Mouse (Mus musculus): Measurements from ENCODE around the gene Ssu72.
"Not testable (repeated sequence)": the region's sequence is repeated elsewhere in the genome, so short reads cannot be mapped to it uniquely, and the experiment has no call there.

Gene Ssu72

DNA sequence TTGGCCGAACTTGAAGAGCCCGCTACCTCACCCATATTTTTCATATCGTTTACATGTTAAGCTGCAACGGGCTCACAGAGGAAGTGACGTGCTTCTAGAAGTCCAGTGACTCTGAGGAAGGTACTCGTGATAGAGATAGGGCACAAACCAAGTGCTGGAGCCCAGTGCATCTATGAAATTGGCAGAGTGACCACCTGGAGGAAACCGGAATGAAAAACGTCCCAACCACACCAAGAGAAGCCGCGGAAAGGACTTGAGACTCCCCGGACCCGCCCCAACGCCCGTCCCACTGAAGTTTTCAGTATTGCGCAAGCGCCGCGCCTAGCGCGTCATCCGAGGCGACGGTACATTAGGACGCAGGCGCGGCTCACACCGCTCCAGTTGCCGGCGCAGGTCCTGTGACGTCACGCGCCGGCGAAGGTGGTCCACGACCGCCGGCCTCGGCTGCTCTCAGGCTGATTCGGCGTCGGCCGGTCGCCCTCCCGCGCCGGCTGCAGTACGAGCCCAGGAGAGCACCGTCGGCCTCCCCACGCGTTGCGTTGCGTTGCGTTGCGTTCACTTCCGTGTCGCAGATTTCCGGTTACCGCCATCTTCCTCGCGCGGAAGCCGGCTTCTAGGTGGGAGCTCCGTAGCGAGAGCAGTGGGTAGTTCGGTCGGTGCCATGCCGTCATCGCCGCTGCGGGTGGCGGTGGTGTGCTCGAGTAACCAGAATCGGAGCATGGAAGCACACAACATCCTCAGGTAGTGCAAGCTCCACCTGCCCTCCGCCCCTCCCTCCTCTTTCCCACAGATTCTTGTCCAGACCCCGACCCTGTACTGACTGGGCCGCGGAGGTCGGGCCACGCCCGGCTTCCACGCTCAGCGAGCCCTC lies at the start of gene Ssu72:
Gene Ssu72, plus strand, starts transcription at position 80 of the 871 bp plus-strand sequence.
- peak; percentile 95 for DNase-seq

- DNase-seq = no peak
These were observed 48.3 kb upstream of the Ssu72 start for GRCm38 (mm10) chr4:155656214-155656751.

GRCm38 (mm10) chr4:155658961-155659360 lies 45.6 kb upstream of the Ssu72 start:
- DNase-seq = no peak

- peak; percentile 18 for DNase-seq
These were observed 44.0 kb upstream of the Ssu72 start for GRCm38 (mm10) chr4:155660641-155661040.

DNA sequence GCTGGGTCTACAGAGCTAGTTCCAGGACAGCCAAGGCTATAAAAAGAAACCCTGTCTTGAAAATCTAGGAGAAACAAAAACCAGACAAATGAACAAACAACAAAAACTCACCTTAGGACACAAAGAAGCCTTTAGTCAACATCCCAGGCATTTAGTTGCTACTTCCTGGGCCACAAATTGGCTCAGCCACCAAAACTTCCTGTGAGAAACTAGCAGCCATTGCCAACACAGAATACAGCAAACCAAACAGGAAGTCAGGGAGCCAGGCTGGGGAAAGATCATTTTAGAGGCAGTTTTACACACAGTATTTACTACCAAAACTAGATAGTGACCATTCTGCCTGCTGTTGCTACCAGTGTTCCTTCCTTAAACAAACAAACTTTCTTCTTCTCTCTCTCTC lies 37.7 kb upstream of the Ssu72 start:
- no peak for DNase-seq

- DNase-seq = peak; percentile 97
These were observed 35.7 kb upstream of the Ssu72 start, which contains the start of gene Mib2 for GRCm38 (mm10) chr4:155668689-155669597. Mib2 (minus strand) TSS chr4:155669198.

GRCm38 (mm10) chr4:155669598-155670075 lies 35.0 kb upstream of the Ssu72 start:
- DNase-seq = no peak

DNA sequence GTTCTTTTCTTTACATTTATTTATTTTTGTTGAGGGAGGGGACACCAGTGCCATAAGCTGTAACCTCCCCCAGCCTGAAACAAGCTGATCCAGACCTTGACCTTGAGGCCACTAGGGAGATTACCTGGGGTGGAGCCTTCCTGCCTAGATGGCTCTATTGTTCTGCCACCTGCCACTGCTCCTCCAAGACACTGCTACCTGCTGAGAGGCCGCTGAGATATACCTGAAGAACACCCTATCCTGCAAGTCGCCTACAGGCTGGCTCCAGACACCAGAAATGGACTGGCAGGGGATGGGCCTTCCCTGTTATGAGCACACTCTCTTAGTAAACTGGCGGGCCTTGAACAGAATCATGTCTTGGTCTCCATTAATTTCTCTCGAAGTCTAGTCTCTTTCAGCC lies 34.4 kb upstream of the Ssu72 start:
- DNase-seq = not testable (repeated sequence)

GRCm38 (mm10) chr4:155672082-155672481 lies 32.5 kb upstream of the Ssu72 start:
- DNase-seq = no peak

- no peak for DNase-seq
These were observed 28.6 kb upstream of the Ssu72 start for GRCm38 (mm10) chr4:155675991-155676390.

DNA sequence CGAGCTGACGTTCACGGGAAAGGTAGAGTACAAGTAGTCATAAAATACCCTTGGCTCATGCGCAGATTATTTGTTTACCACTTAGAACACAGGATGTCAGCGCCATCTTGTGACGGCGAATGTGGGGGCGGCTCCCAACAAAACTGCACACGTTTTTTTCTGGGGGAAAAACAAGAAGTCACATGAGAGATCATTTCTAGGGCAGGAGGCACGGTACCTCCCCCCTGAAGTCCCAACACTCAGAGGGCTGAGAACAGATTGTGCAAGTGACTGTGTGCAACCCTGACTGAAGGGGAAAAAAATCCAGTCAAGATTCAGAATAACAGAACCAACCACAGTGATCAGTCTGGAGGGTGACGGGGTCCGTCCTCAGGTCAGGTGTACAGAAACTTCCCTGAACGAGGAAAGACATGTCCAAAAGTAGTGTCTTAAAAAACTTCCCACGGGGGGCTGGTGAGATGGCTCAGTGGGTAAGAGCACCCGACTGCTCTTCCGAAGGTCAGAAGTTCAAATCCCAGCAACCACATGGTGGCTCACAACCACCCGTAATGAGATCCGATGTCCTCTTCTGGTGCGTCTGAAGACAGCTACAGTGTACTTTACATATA lies 20.8 kb upstream of the Ssu72 start:
- not testable (repeated sequence) for DNase-seq

GRCm38 (mm10) chr4:155687764-155688163 lies 16.8 kb upstream of the Ssu72 start:
- not testable (repeated sequence) for DNase-seq

DNA sequence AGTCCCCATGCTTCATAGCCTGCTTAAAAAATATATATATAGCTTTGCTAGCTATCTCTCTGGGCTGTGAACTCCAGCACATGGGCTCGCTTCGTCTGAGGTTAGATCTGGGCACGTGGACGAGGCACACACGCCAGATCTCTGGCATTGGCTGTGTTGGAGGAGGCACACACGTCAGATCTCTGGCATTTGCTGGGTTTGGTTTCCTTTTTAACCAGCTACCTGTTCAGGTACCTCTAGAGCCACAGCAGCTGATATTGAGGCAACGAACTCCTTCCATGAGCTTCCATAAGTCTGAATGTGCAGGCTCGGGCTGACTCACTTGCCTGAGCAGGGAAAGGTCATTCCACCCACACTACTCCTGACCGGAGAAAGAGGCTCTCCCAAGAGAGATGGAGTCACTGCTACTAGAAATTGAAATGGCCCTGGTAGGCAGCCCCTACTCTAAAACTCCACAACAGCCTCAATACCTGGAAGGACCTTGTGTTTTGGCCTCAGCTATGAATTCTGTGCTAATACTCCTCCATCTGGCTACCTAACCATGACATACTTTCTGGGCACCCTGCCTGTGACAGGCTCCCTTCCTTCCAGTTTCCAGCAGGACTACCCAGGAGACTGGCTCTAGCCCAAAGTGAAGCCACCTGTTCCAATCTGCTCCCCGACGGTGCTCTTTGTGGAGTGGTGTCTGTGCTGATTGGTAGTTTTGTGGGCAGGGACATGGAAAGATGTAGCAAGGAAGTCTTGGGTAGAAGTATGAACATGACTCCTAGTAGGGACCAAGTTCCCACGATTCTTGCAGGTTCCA lies 13.8 kb upstream of the Ssu72 start:
- DNase-seq = no peak

GRCm38 (mm10) chr4:155692421-155692820 lies 12.2 kb upstream of the Ssu72 start:
- no peak for DNase-seq

GRCm38 (mm10) chr4:155694111-155694481 lies 10.5 kb upstream of the Ssu72 start, which contains the start of gene Fndc10:
Fndc10 (plus strand) TSS chr4:155694342.
- DNase-seq = peak; percentile 77

DNA sequence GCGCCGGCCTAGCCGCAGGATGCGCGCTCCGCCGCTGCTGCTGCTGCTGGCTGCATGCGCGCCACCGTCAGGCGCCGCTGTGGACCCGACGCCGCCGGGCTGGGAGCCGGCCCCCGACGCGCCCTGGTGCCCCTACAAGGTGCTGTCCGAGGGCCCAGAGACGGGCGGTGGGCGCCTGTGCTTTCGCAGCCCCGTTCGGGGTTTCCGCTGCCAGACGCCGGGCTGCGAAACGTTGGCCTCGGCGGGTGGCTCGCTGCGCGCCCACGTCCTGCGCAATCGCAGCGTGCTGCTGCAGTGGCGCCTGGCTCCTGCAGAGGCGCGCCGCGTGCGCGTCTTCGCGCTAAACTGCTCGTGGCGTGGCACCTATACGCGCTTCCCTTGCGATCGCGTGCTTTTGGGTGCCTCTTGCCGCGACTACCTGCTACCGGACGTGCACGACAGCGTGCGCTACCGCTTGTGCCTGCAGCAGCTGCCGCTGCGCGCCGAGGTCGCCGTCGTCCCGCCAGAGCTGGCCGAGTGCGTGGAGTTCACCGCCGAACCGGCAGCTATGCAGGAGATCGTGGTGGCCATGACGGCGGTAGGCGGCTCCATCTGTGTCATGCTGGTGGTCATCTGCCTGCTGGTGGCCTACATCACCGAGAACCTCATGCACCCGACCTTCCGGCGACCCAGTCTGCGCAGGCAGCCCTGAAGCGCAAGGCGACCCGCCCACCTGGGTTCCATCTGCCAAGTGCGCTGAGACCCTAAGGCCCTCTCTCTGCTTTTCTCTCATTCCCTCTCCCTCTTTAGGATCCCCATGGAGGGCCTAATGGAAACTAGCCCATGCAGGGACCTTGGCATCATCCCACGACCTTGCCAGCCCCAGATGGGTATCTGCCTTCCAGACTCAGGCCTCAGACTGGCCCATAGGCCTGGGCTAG lies 9.9 kb upstream of the Ssu72 start:
- peak; percentile 77 for DNase-seq

- no peak for DNase-seq
These were observed 9.0 kb upstream of the Ssu72 start for GRCm38 (mm10) chr4:155695531-155696062.

DNA sequence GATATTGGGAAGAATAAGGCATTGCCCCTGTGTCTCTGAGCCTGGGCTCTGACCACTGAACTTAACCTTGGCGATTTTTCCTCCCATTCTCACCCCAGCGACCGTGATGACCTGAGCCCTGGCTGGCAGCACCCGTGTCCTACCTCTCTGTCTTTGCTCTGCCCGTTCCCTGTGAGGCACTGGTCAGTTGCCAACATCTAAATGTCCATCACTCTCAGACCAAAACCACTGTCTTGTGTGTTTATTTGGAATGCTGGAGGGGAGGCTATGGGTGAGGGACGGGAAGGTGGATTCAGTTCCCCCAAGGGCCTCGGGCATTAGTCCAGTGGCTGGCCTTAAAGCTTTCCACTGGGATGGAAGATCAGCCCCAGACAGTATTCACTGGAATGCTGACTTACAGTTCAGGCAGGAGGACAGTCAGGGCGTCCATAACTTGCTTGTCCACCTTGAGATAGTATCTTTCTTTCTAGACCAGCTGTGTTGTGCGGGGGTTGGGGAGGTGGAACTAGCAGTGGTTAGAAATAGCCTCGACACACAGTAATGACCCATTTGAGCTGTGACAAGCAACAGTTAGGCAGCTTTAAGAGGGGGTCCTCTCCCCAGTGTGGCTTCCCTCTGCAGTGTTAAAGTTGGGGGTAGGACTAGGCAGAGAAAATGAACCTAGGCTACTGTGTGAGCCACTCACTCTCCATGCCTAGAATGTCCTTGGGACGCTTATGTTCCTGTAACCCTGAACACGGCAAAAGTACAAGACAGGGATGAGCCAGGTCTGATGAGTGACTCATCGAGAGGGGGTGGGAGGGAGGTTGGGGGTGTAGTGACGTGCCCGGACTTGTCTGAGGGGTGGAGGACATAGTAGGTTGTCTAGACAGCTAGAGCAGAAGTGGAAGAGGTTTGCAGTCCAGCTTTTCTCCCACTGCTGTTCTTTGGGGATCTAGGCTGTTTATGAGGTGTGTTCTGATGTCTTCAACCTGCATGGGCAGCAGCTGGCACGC lies 8.0 kb upstream of the Ssu72 start:
- no peak for DNase-seq

DNA sequence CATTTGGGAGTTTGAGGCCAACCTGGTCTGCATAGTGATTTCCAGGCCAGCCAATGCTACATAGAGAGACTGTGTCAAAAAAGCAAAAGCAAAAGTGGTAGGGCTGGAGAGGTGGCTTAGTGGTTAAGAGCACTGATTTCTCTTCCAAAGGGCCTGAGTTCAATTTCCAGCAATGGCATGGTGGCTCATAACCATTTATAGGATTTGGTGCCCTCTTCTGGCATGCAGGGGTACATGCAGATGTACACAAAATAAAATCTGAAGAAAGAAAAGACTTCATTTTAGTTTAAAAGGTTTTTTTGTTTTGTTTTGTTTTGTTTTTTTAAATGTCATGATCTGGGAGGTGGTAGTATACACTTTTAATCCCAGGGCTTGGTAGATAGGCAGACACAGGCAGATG lies 4.2 kb upstream of the Ssu72 start:
- DNase-seq = no peak
